Mouse (Mus musculus) heart, postnatal 0 days (tissue): Measurements from ENCODE around the gene Dgkb. TPM values are rescaled to one million over a fixed set of nuclear protein-coding genes. Genes with fewer than 3 reads are reported as not detected.

Experiments
- ATAC-seq: fragments of 200-750 bp; cut with Nextera tagmentation; 2 replicates; pipeline ENCODE4 v1.8.0; 2017; ENCODE audit warnings: low read depth, moderate number of reproducible peaks, moderate library complexity; ENCODE audit not compliant: insufficient read depth
- DNase-seq: peaks from one replicate; pipeline ENCODE4 v3.0.0-alpha.2; 2016; ENCODE audit warnings: low spot score
- H3K27ac ChIP-seq: fragments of 300-500 bp; sonication (generic); 2 replicates; pipeline ENCODE4 v1.5.1; 2014; ENCODE audit warnings: low read depth, mild to moderate bottlenecking
- H3K27me3 ChIP-seq: fragments of 300-500 bp; sonication (generic); 2 replicates; pipeline ENCODE4 v1.6.1; 2014; ENCODE audit warnings: low read length, mixed read lengths; ENCODE audit not compliant: control insufficient read depth, insufficient read depth
- H3K36me3 ChIP-seq: fragments of 300-500 bp; sonication (generic); replicated peaks from 2 replicates; pipeline ENCODE4 v1.6.1; 2014; ENCODE audit warnings: low read length, mixed read lengths; ENCODE audit not compliant: control insufficient read depth, insufficient read depth
- H3K4me1 ChIP-seq: fragments of 300-500 bp; sonication (generic); 2 replicates; pipeline ENCODE4 v1.6.1; 2014; ENCODE audit warnings: antibody characterized with exemption; ENCODE audit not compliant: control insufficient read depth, insufficient read depth
- H3K4me2 ChIP-seq: fragments of 300-500 bp; sonication (generic); 2 replicates; pipeline ENCODE4 v1.6.1; 2014; ENCODE audit warnings: low read depth, mild to moderate bottlenecking, low read length, moderate library complexity
- H3K4me3 ChIP-seq: fragments of 300-500 bp; sonication (generic); 2 replicates; pipeline ENCODE4 v1.5.1; 2014; ENCODE audit warnings: low read depth, low read length
- H3K9ac ChIP-seq: fragments of 300-500 bp; sonication (generic); replicated peaks from 2 replicates; pipeline ENCODE4 v1.6.1; 2014; ENCODE audit warnings: low read depth, low read length, mixed read lengths
- H3K9me3 ChIP-seq: fragments of 300-500 bp; sonication (generic); replicated peaks from 2 replicates; pipeline ENCODE4 v1.6.1; 2016; ENCODE audit warnings: low read length; ENCODE audit not compliant: control insufficient read depth
- CTCF ChIP-seq: IDR thresholded peaks from 2 replicates; pipeline ENCODE4 v1.5.1; 2016; ENCODE audit warnings: antibody characterized with exemption, control low read depth, low read depth
- EP300 ChIP-seq: IDR thresholded peaks from 2 replicates; pipeline ENCODE4 v1.6.1; 2016; ENCODE audit warnings: antibody characterized with exemption, low read depth
- WGBS: fragments of 180-500 bp; shearing (Covaris S2); extraction: QIAGEN DNeasy Blood & Tissue Kit; methylation state at CpG from one replicate; pipeline ENCODE4 v1.1.7; 2014; 5-methylcytosine and 5-hydroxymethylcytosine counted together
- polyA plus RNA-seq: library from polyadenylated mRNA; unstranded; fragments of >200 nt; fragmentation: Nextera tagmentation; extraction: Ambion mirVana; gene quantifications from 2 replicates; pipeline ENCODE4 v1.2.1, GENCODE M21; 2015
- total RNA-seq: library from RNA; depleted of rRNA; stranded (reverse); fragments of >200 nt; gene quantifications from 2 replicates; pipeline ENCODE4 v1.2.3, GENCODE M21; 2014; ENCODE audit warnings: low replicate concordance; rRNA removed

Gene Dgkb
- total RNA-seq (0.15 TPM in 1 of 2 replicates, not detected in the other), polyA plus RNA-seq (0.20 and 0.38 TPM in 2 replicates)

- Histone ChIP-seq H3K4me1 (no peaks in the 10 kb centered on the region), H3K27ac (no peak within 1 kb of the TSS), H3K9ac (no peak within 1 kb of the TSS), H3K36me3 (no peaks in the 10 kb centered on the region), H3K4me3 (no peak within 1 kb of the TSS), H3K9me3 (no peaks in the 10 kb centered on the region), H3K4me2 (no peak within 1 kb of the TSS), H3K27me3 (no peaks in the 10 kb centered on the region)
- ATAC-seq: no peak
- WGBS: 58% methylated on average over 3 of the region's 3 CpGs
- DNase-seq: no peak
- TF ChIP-seq EP300: no peak
- TF ChIP-seq CTCF: no peak
Measured at GRCm38 (mm10) chr12:37817426-37817825, at the start of gene Dgkb. Dgkb (plus strand) TSS chr12:37817726.

- Histone ChIP-seq H3K27ac (no peak overlapping the region), H3K36me3 (no peaks in the 10 kb centered on the region), H3K4me3 (no peak overlapping the region), H3K4me2 (no peak overlapping the region), H3K9me3 (no peaks in the 10 kb centered on the region), H3K4me1 (no peaks in the 10 kb centered on the region), H3K9ac (no peak overlapping the region), H3K27me3 (no peaks in the 10 kb centered on the region)
- 68% methylated on average over 1 of the region's 1 CpGs for WGBS
- ATAC-seq (no peak), DNase-seq (no peak)
- TF ChIP-seq EP300: no peak
- no peak for TF ChIP-seq CTCF
Measured at GRCm38 (mm10) chr12:37769844-37770243, 47.7 kb upstream of the Dgkb start.

- Histone ChIP-seq H3K4me3 (no peak overlapping the region), H3K4me1 (no peaks in the 10 kb centered on the region), H3K36me3 (no peaks in the 10 kb centered on the region), H3K9ac (no peak overlapping the region), H3K27me3 (no peaks in the 10 kb centered on the region), H3K4me2 (peak overlapping the region; percentile 36; the same call in 1 of the 2 replicates), H3K27ac (no peak overlapping the region), H3K9me3 (no peaks in the 10 kb centered on the region)
- 16% methylated on average over 8 of the region's 8 CpGs for WGBS
- DNase-seq (peak; percentile 76), ATAC-seq (no peak)
- TF ChIP-seq EP300 (no peak), CTCF (peak; percentile 42)
Measured at GRCm38 (mm10) chr12:37773681-37774357, 43.7 kb upstream of the Dgkb start.

GRCm38 (mm10) chr12:37774591-37774990, 42.9 kb upstream of the Dgkb start:
- no peak overlapping the region for H3K4me2 ChIP-seq
- H3K9ac ChIP-seq: no peak overlapping the region
- TF ChIP-seq CTCF: no peak
- no peak for TF ChIP-seq EP300
- H3K4me3 ChIP-seq: no peak overlapping the region
- no peaks in the 10 kb centered on the region for H3K27me3 ChIP-seq
- H3K4me1 ChIP-seq: no peaks in the 10 kb centered on the region
- no peak overlapping the region for H3K27ac ChIP-seq
- H3K9me3 ChIP-seq: no peaks in the 10 kb centered on the region
- 33% methylated on average over 2 of the region's 2 CpGs for WGBS
- ATAC-seq: no peak
- no peak for DNase-seq
- no peaks in the 10 kb centered on the region for H3K36me3 ChIP-seq

- Histone ChIP-seq H3K4me3 (no peak overlapping the region), H3K9me3 (no peaks in the 10 kb centered on the region), H3K36me3 (no peaks in the 10 kb centered on the region), H3K27ac (no peak overlapping the region), H3K27me3 (no peaks in the 10 kb centered on the region), H3K4me2 (no peak overlapping the region), H3K4me1 (no peaks in the 10 kb centered on the region), H3K9ac (no peak overlapping the region)
- 74% methylated on average over 4 of the region's 4 CpGs for WGBS
- DNase-seq (no peak), ATAC-seq (no peak)
- TF ChIP-seq EP300: no peak
- TF ChIP-seq CTCF: no peak
Measured at GRCm38 (mm10) chr12:37796265-37796928, 21.1 kb upstream of the Dgkb start.
